Mouse (Mus musculus): Measurements from ENCODE around the gene Ddx27. TPM values are rescaled to one million over a fixed set of nuclear protein-coding genes. Genes with fewer than 3 reads are reported as not detected.
"Not testable (repeated sequence)": the region's sequence is repeated elsewhere in the genome, so short reads cannot be mapped to it uniquely, and the experiment has no call there.

Ddx27 gene
- polyA plus RNA-seq, 1 experiment from 2014 or later, result 37.8 TPM

DNA sequence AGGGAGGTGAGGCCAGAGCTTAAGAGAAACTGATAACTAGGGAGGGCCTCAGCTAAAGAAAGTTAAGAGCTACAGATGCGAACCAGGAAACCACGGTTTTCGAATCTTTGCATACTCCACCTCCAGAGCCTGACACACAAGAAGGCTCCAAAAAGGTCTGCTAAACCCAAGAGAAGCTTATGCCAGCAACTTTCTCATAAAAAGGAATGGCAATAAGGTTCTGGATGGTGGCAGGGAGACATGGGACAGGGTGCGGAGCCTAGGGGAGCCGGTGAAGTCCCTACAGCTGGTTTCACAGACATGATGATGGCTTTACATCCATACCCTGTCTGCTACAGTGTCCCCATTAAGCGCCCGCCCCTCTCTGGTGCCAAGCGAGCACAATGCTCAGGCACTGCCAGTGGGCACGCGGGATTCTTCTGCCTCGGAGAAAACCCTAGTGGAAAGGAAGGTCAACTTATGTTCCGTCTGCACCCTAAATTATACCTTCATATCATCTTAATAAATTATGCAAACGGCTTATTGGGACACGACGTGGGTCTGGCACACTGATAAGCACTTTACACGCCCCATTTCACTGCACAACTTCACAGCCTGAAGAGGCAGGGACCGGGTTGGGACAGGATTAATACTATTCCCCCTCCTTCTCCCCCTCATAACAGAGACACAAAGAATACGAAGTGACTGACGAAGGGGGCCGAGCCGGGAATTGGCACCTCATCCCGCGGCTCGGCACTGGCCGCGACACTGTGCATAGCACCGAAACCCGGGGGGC lies 19.8 kb upstream of the Ddx27 start:
- peak overlapping the region; percentile 92 for H3K4me3 ChIP-seq (ENCODE audit: low read depth, low read length)
- H3K4me2 ChIP-seq (ENCODE audit: low read length), result peak overlapping the region; percentile 91
- 4% methylated on average over 28 of the region's 28 CpGs for WGBS
- ATAC-seq, result peak; percentile 29
- H3K9ac ChIP-seq (ENCODE audit: low read depth, low read length), result peak overlapping the region; percentile 97
- no peaks in the 10 kb centered on the region for H3K36me3 ChIP-seq (ENCODE audit: control insufficient read depth, insufficient read depth, low read length)
- no peaks in the 10 kb centered on the region for H3K27me3 ChIP-seq (ENCODE audit: control insufficient read depth, insufficient read depth, low read depth, low read length)
- peak overlapping the region; percentile 96 for H3K27ac ChIP-seq (ENCODE audit: low read length)
- H3K9me3 ChIP-seq (replicated peaks; ENCODE audit: control insufficient read depth, low read length, poor library complexity, severe bottlenecking), result no peaks in the 10 kb centered on the region
- H3K4me1 ChIP-seq (ENCODE audit: control insufficient read depth, insufficient read depth, low read length), result peaks cover 35% of the 10 kb centered on the region

DNA sequence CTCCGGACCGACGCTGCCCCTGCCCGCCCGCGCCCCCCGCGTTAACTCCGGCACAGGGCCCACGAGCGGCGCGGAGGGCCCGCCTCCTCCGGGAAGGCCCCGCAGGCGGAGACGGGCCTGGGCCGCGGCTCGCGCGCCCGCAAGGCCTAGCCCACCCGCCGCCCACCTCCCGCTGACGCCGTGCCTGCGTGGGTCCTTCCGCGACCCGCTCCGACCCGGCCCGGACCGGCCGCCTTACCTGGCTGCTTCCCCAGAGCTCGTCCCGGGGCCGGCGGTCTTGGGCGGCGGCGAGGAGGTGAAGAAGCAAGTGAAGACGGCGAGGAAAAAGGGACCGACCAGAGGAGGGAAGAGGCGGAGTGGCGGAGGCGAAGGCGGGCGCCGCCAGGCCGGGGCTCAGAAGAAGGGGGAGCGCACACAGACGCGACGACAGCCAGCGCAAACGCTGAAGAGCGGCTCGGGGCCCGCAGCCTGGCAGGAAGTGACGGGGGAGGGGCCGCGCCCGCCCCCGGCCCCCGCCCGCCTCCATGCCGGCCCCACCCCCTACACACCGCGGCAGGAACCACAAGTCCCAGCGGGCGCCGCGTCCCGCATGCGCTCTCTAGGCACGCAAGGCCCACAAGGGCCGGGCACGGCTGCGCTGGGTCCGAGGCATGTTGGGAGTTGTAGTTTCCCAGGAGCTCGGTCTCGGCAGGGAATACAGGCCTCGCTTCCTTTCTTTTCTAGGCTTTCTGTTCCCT lies 19.0 kb upstream of the Ddx27 start, which contains the start of gene Stau1:
Gene Stau1, minus strand, starts transcription at position 504 of the 737 bp plus-strand sequence.
- Histone ChIP-seq H3K27ac (ENCODE audit: low read length) (peak within 1 kb of the TSS; percentile 96), H3K36me3 (ENCODE audit: control insufficient read depth, insufficient read depth, low read length) (no peaks in the 10 kb centered on the region), H3K4me3 (ENCODE audit: low read depth, low read length) (peak within 1 kb of the TSS; percentile 92), H3K9ac (ENCODE audit: low read depth, low read length) (peak within 1 kb of the TSS; percentile 97), H3K27me3 (ENCODE audit: control insufficient read depth, insufficient read depth, low read depth, low read length) (no peaks in the 10 kb centered on the region), H3K4me1 (ENCODE audit: control insufficient read depth, insufficient read depth, low read length) (peaks cover 35% of the 10 kb centered on the region), H3K4me2 (ENCODE audit: low read length) (peak within 1 kb of the TSS; percentile 91), H3K9me3 (replicated peaks; ENCODE audit: control insufficient read depth, low read length, poor library complexity, severe bottlenecking) (no peaks in the 10 kb centered on the region)
- under 1% methylated on average over 78 of the region's 88 CpGs for whole genome bisulfite sequencing
- ATAC-seq, result peak; percentile 99

DNA sequence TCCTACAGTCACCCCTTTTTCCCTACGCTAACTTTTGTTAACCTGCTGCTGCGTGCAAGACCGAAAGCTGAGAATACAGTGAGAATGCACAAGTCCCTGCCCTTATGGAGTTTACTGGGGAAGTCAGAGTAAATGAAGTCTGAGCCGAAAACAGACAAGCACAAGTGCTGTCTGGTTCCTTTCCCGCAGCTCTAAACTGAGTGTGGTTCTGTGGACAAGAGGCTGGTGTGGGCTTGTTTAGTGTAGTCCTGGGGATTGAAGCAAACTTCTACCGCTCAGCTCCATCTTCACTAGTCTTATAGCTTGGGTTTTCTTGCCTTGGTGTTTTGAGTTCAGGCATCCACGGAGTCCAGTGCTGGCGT lies 18.5 kb upstream of the Ddx27 start:
- Histone ChIP-seq H3K9me3 (replicated peaks; ENCODE audit: control insufficient read depth, low read length, poor library complexity, severe bottlenecking) (no peaks in the 10 kb centered on the region), H3K4me1 (ENCODE audit: control insufficient read depth, insufficient read depth, low read length) (peaks cover 33% of the 10 kb centered on the region), H3K4me3 (ENCODE audit: low read depth, low read length) (peak overlapping the region; percentile 92), H3K4me2 (ENCODE audit: low read length) (peak overlapping the region; percentile 62), H3K9ac (ENCODE audit: low read depth, low read length) (peak overlapping the region; percentile 59), H3K27me3 (ENCODE audit: control insufficient read depth, insufficient read depth, low read depth, low read length) (no peaks in the 10 kb centered on the region), H3K27ac (ENCODE audit: low read length) (peak overlapping the region; percentile 96), H3K36me3 (ENCODE audit: control insufficient read depth, insufficient read depth, low read length) (no peaks in the 10 kb centered on the region)
- 40% methylated on average over 8 of the region's 8 CpGs for WGBS
- peak; percentile 31; the same call in 1 of the 2 replicates for ATAC-seq

DNA sequence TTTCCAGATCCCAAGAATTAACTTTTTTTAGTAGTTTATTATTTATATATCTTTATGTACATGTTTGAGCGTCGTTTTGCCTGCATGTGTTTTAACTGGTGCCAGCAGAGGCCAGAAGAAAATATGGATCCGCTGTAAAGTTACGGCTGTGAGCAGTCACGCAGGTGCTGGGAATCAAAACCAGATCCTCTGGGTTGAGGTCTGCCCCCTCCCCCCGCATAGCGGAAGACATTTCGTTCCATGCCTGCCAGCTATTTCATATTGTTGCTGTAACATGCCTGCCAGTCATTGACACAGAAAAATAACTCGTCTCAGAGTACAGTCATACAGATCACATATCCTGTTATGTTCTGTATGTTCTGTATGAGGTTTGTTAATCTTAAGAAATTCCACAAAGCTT lies 13.5 kb upstream of the Ddx27 start:
- 77% methylated on average over 9 of the region's 9 CpGs for WGBS
- H3K36me3 ChIP-seq (ENCODE audit: control insufficient read depth, insufficient read depth, low read length), result no peaks in the 10 kb centered on the region
- H3K27me3 ChIP-seq (ENCODE audit: control insufficient read depth, insufficient read depth, low read depth, low read length), result no peaks in the 10 kb centered on the region
- H3K9me3 ChIP-seq (replicated peaks; ENCODE audit: control insufficient read depth, low read length, poor library complexity, severe bottlenecking), result no peaks in the 10 kb centered on the region
- H3K4me2 ChIP-seq (ENCODE audit: low read length), result no peak overlapping the region
- H3K9ac ChIP-seq (ENCODE audit: low read depth, low read length), result no peak overlapping the region
- no peak overlapping the region for H3K4me3 ChIP-seq (ENCODE audit: low read depth, low read length)
- H3K27ac ChIP-seq (ENCODE audit: low read length), result no peak overlapping the region
- ATAC-seq, result no peak
- peaks cover 2% of the 10 kb centered on the region; the same call in 1 of the 2 replicates for H3K4me1 ChIP-seq (ENCODE audit: control insufficient read depth, insufficient read depth, low read length)

DNA sequence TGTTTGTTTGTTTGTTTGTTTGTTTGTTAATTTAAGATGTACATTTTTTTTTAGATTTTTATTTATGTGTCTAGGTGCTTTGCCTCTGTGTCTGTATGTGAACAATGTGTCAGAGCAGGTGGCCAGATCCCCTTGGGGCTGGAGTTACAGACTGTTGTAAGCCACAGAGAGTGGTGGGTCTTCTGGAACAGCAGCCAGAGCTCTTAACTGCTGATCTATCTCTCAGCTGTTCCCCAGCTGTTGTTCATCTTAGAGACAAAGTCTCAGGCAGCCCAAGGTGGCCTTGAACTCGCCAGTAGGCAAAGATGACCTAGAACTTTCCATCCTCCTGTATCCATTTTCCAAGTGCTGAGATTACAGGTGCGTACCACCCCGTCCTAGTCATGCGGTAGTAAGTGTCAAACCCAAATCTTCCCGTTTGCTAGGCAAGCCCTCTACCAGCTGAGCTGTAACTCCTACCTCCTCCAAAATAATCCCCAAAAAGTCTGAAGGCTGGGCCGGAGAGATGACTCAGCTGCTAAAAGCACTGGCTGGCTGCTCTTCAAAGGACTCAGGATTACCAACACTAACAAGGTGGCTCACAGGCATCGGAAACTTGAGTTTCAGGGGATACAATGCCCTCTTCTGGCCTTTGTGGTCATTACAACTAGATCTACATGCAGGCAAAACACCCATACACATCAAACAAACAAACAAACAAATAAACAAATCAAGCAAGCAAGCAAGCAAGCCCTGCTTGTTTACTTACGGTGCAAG lies 10.7 kb upstream of the Ddx27 start:
- H3K27ac ChIP-seq (ENCODE audit: low read length), result no peak overlapping the region
- H3K27me3 ChIP-seq (ENCODE audit: control insufficient read depth, insufficient read depth, low read depth, low read length), result no peaks in the 10 kb centered on the region
- H3K4me2 ChIP-seq (ENCODE audit: low read length), result no peak overlapping the region
- H3K4me1 ChIP-seq (ENCODE audit: control insufficient read depth, insufficient read depth, low read length), result no peaks in the 10 kb centered on the region
- H3K9me3 ChIP-seq (replicated peaks; ENCODE audit: control insufficient read depth, low read length, poor library complexity, severe bottlenecking), result no peaks in the 10 kb centered on the region
- no peak for ATAC-seq
- 43% methylated on average over 8 of the region's 8 CpGs for WGBS
- no peak overlapping the region for H3K9ac ChIP-seq (ENCODE audit: low read depth, low read length)
- H3K36me3 ChIP-seq (ENCODE audit: control insufficient read depth, insufficient read depth, low read length), result no peaks in the 10 kb centered on the region
- H3K4me3 ChIP-seq (ENCODE audit: low read depth, low read length), result no peak overlapping the region

DNA sequence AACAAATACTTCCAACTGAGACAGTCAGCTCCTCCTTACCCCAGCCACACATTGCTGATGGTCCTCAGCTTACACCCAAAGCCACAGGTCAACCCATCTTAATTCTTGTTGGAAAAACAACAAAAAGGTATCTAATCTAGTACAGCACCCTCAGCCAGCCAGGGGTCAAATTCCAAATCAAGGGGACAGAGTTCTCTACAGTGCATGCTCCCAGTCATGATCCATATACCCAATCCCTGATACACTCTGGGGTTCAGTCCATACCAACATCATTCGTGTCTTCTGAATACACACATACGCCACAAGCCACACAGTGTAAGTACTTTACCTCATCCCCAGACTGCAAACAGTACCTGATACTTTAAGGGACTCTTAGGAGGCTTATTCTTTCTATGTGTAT lies 8.6 kb upstream of the Ddx27 start:
- Histone ChIP-seq H3K27me3 (ENCODE audit: control insufficient read depth, insufficient read depth, low read depth, low read length) (no peaks in the 10 kb centered on the region), H3K4me1 (ENCODE audit: control insufficient read depth, insufficient read depth, low read length) (no peaks in the 10 kb centered on the region), H3K4me2 (ENCODE audit: low read length) (no peak overlapping the region), H3K9me3 (replicated peaks; ENCODE audit: control insufficient read depth, low read length, poor library complexity, severe bottlenecking) (no peaks in the 10 kb centered on the region), H3K27ac (ENCODE audit: low read length) (no peak overlapping the region), H3K9ac (ENCODE audit: low read depth, low read length) (no peak overlapping the region), H3K4me3 (ENCODE audit: low read depth, low read length) (no peak overlapping the region), H3K36me3 (ENCODE audit: control insufficient read depth, insufficient read depth, low read length) (no peaks in the 10 kb centered on the region)
- WGBS, result 93% methylated on average over 2 of the region's 2 CpGs
- no peak for ATAC-seq

DNA sequence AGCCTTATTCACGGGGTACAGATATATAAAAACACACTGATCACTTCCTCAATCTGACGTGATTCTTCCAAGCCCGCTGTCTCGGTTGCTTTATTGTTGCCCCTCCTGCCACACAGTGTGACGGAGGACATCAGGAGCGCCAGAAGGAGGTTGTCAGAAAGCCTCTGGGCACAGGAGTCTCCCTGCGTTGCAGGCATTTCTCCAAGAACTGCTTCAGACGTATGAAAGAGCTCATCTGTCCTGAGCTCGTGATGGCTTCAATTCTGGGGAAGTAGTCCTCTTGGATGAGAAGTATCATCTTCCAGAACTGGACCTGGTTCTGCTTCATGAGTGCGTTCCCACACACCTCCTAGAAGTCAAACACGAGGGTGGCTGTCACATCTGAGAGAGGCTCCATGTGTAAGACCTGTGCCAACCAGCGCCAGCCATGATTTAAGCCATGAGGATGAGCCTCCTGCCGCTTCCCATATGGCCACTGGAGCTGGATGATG lies 7.9 kb upstream of the Ddx27 start:
- H3K9ac ChIP-seq (ENCODE audit: low read depth, low read length), result no peak overlapping the region
- no peaks in the 10 kb centered on the region for H3K27me3 ChIP-seq (ENCODE audit: control insufficient read depth, insufficient read depth, low read depth, low read length)
- no peaks in the 10 kb centered on the region for H3K4me1 ChIP-seq (ENCODE audit: control insufficient read depth, insufficient read depth, low read length)
- no peaks in the 10 kb centered on the region for H3K9me3 ChIP-seq (replicated peaks; ENCODE audit: control insufficient read depth, low read length, poor library complexity, severe bottlenecking)
- 80% methylated on average over 13 of the region's 13 CpGs for WGBS
- no peak overlapping the region for H3K27ac ChIP-seq (ENCODE audit: low read length)
- H3K4me3 ChIP-seq (ENCODE audit: low read depth, low read length), result no peak overlapping the region
- ATAC-seq, result no peak
- H3K36me3 ChIP-seq (ENCODE audit: control insufficient read depth, insufficient read depth, low read length), result no peaks in the 10 kb centered on the region
- H3K4me2 ChIP-seq (ENCODE audit: low read length), result no peak overlapping the region

DNA sequence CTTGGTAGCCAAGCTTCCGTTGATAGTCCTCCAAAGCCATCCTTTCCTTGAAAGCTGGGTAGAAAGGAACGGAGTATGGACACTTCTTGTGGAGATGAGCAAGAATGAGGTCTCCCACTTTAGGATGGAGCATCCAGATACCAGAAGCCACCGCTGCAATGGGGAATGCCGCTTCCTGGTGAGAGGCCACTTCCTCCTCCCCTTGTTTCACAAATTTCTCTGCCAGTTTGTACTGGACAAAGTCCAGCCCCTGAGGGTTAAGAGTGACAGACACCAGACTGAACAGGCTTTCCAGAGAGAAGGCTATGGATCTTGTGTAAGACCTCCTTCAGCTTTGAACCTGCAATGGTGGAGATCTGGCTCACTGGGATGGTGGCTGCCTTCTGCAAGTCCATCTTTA lies 7.4 kb upstream of the Ddx27 start:
- not testable (repeated sequence) for H3K9ac ChIP-seq (ENCODE audit: low read depth, low read length); H3K4me3 ChIP-seq (ENCODE audit: low read depth, low read length); H3K4me1 ChIP-seq (ENCODE audit: control insufficient read depth, insufficient read depth, low read length); H3K36me3 ChIP-seq (ENCODE audit: control insufficient read depth, insufficient read depth, low read length); H3K27ac ChIP-seq (ENCODE audit: low read length); H3K9me3 ChIP-seq (replicated peaks; ENCODE audit: control insufficient read depth, low read length, poor library complexity, severe bottlenecking); ATAC-seq; H3K27me3 ChIP-seq (ENCODE audit: control insufficient read depth, insufficient read depth, low read depth, low read length); H3K4me2 ChIP-seq (ENCODE audit: low read length)
- 90% methylated on average over 4 of the region's 4 CpGs for WGBS

Measured in midbrain, embryonic 16.5 days (tissue).